Mouse (Mus musculus) CD4-positive, CD25-positive, alpha-beta regulatory T cell, adult 4 months (primary cell): Measurements from ENCODE around the gene Hist1h2bn. TPM values are rescaled to one million over a fixed set of nuclear protein-coding genes. Genes with fewer than 3 reads are reported as not detected.
A peak's percentile ranks its signal among the peaks of the same experiment; 100 is the strongest.

Source experiments
- ATAC-seq: one replicate; pipeline ENCODE4 v1.8.0; 2017
- polyA plus RNA-seq, 2 experiments: library from polyadenylated mRNA; unstranded; fragments of 100-300 nt; shearing (Covaris generic); gene quantifications; one replicate each; pipeline ENCODE4 v1.2.1; 2017

Hist1h2bn gene
- polyA plus RNA-seq, 2 experiments from 2014 or later: 5.6 TPM; not detected in 1

DNA sequence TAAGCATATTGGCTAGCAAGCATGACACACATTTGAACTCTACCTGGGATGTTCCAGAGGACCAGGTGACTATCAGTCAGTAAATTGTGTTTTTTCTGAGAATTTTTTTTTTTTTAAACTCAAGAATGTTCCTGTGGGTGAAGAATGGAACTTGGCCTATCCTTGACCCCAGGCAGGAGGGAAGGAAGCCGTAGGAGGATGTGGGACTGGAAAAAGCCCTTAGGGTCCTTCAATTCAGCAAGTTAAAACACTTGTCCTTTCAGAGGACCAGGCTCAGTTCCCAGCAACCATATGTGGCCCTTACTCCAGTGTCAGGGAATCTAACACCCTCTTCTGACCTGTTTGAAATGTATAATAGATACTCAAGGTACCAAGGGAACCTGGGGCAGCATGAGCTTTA is 24.4 kb upstream of the Hist1h2bn start:
- no peak for ATAC-seq

DNA sequence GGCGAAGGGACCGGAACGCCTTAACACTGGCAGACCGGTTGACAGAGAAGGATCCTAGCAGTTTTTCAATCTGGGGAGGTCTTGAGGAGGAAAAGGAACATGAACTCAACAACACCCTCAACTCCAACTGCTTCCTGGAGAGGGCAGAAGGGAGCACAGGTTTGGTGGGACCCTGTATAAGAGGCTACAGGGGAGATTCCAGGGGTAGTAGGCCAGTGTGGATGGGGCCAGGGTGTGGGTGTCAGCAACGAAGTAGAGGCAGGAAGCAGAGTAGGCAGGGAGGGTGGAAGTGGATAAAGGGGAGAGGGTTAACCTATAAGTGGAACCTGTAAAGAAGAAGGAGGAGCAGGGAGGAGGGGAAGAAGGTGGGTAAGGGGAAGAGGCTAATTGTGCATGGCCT is 20.5 kb upstream of the Hist1h2bn start:
- no peak for ATAC-seq

DNA sequence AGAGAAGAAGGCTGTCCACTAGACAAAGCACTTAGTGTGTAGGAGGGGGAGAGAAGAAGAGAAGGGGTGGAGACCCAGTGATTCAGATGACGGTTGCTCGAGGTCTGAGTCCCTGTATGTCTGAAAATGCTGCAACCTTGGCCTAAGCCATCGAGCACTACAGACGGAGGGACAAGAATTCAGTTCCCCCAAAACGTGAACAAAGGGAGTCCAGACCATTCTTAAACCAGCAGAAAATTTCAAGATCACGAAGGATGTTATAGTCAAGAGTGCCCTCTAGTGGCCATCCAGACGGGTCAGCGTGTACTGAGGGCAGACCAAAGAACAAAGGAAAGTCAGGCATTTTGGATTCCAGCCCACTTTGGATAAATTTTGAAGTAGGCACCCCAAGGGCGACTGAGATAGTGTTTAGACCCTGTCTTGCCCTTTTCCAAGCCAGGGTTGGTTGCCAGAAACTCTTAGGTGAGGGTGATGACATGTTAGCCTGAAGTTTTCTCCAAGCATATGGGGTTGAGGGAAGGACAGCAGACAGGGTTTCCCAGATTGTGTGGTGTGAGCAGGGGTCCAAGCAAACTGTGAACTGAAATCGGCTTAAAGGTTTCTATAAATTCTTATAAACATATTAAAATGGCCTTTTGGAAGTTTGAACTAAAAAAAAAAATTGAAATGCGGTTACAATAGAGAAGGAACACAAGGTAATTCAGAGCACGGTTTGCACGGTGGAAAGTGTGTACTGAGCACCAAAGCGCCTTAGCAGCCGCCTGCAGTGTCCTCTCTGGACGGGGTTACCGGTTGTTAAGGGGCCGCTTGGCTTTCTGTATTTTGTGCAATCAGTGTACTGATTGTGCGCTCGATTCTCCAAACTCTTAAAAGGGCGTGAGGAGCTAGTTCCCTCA is 19.7 kb upstream of the Hist1h2bn start:
- peak; percentile 56 for ATAC-seq

DNA sequence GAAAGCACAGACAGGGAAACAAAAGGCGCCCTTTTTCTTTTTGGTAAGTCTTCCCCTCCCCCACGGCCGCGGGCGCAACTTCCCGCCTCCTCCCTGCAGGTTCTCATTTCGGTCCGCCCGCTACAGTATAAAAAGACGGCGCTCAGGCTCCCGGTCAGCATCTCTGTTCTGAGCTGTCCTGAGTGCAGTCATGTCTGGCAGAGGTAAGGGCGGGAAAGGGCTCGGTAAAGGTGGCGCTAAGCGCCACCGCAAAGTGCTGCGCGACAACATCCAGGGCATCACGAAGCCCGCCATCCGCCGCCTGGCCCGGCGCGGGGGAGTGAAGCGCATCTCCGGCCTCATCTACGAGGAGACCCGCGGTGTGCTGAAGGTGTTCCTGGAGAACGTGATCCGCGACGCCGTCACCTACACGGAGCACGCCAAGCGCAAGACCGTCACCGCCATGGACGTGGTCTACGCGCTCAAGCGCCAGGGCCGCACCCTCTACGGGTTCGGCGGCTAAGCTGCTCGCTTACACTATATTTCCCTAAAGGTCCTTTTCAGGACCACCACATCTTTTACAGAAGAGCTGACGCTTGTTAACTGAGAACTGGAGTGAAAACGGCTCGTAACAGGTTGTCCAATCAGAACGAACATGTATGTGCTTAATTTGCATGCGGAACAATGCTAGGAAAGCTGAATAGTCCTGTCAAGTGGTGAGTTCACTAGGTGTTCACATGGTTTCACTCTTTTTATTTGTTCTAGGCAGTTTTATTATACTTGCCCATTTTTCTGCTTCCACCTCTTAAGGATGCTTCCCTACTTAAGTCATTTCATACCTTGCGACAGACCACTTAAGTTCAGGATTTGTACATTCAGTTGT is 18.8 kb upstream of the Hist1h2bn start, which contains the start of gene Hist1h4j:
Gene Hist1h4j, plus strand, starts transcription at position 159 of the 862 bp plus-strand sequence.
- peak; percentile 66 for ATAC-seq

DNA sequence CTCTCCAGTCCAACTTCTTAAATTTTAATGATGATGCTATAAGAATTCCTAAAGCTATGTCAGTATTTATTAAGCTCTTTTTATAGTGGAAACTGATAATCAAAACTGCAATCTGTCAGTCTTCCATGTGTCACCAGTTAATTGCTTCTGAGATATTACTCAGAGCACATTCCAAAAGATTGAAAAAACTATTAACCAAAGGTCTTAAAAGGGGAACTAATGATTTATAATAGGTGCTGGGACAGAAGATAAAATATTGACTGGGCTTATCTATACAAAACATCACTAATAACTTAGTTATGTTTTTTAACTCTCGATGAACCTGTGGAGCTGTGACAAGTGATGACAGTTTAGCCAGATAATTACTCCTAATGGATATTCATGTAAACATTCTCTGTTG is 8.9 kb upstream of the Hist1h2bn start:
- ATAC-seq: no peak

DNA sequence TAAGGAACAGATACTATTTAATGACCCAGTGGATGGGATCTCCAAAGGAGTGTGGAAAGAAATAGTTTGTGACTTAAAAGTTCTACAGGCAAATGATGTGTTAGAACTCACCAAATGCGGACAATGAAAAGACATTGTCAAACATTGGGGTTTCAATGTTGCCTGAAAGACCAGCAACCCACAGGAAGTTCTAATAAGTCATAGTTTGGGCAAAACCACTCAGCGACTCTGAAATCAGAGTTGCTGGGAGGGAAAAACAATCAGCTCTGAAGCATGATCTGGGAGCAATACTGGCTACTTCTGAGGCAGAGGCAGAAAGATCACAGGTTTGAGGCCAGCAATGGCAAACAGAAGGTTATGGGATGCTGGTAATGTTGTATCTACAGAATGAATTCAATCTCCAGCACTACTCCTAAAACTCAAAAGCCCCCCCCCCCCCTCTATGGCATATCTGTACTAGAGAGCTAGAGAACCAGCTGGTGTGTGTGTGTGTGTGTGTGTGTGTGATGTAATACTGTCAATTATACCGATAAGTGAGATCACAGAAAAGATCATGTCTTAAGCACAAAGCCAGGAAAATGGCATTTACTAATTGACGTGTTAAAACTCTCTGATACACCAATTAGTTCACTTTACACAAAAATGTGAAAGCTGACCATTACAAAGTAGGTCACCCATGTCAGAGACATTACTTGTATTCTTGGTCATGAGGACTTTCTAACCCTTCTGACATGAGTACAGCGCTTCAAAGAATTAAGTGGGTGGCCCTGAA is 4.3 kb upstream of the Hist1h2bn start:
- no peak for ATAC-seq

DNA sequence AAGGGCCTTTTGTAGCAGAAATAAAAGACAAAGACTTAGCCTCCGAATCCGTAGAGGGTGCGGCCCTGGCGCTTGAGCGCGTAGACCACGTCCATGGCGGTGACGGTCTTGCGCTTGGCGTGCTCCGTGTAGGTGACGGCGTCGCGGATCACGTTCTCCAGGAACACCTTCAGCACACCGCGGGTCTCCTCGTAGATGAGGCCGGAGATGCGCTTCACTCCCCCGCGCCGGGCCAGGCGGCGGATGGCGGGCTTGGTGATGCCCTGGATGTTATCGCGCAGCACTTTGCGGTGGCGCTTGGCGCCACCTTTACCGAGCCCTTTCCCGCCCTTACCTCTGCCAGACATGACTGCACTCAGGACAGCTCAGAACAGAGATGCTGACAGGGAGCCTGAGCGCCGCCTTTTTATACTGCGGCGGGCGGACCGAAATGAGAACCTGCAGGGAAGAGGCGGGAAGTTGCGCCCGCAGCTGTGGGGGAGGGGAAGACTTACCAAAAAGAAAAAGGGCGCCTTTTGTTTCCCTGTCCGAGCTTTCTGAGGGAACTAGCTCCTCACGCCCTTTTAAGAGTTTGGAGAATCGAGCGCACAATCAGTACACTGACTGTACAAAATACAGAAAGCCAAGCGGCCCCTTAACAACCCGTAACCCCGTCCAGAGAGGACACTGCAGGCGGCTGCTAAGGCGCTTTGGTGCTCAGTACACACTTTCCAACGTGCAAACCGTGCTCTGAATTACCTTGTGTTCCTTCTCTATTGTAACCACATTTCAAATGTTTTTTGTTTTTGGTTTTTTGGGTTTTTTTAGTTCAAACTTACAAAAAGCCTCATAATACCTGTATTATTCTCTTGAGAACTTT is 3.5 kb upstream of the Hist1h2bn start, which contains the start of gene Hist1h4k:
Gene Hist1h4k, minus strand, starts transcription at position 347 of the 859 bp plus-strand sequence.
- peak; percentile 52 for ATAC-seq

DNA sequence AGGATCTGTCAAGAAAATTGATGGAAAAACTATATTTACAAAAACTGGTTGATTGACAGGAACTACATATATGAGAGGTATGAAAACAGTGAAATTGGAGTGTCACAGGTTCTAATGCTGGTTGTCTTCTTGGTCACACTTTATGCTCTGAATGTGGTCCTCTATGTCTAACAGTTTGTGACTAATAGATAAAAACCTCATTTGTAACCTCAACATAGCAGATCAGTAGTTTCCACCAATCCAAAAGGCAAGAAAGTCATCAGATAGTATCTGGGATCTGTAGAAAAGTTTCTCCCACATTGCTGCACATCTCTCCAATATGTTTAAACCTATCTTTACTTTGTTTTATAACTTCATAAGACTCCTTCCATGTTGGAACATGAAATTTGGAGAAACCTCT is 2.5 kb upstream of the Hist1h2bn start:
- ATAC-seq: no peak

DNA sequence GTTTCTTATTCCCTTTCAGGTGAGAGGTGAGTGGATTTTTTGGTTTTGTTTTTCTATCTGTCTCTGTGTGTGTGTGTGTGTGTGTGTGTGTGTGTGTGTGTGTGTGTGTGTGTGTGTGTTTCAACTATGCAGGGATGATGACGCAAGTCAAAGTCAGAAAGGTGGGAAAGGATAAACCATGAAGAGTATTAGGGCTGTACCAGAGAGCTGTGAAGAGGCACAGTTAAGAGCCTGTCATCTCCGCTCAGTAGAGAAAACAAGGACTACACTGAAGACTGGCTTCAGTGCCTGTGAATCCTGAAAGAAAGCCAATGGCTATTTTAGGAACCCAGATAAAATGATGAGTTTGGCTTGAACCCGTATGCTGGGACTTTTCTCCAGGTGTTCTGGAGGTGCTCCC is 2.1 kb upstream of the Hist1h2bn start:
- no peak for ATAC-seq

DNA sequence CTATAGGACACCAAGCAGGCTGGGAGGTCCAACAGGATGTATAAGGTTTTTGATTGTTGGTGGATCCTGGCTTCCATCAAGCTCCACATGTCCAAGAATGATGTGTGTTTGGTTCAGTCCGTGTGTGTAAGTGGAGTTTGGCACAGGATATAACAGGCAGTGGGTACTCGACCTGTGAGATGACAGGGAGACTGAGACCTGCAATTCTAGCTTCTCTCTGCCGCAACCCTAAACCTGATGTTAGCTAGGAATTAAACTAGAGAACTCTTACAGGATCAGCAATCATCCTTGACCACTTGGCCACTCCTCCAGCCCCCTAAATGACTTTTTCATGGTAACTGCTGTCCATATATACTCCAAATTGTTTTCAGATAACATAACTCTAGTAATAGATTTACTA is 1.6 kb upstream of the Hist1h2bn start:
- no peak for ATAC-seq

DNA sequence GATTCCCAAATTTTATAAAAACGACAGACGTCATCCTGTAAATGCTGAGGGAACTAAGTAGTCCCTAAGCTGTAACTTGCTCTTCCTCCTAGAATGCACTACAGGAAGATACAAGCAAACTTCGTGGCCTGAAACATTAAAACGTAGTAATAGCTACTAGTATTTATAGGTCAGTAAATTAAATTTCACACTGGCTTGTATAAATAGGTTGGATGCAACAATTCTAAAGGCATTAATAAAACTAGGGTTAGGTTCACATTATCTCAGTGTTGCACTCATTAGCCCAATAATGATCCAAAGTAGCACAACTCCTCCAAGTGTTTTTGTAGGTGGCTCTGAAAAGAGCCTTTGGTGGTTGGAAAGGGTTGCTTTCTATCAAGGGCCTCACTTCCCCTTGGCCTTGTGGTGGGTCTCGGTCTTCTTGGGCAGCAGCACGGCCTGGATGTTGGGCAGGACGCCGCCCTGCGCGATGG is 836 bp upstream of the Hist1h2bn start:
- no peak for ATAC-seq

DNA sequence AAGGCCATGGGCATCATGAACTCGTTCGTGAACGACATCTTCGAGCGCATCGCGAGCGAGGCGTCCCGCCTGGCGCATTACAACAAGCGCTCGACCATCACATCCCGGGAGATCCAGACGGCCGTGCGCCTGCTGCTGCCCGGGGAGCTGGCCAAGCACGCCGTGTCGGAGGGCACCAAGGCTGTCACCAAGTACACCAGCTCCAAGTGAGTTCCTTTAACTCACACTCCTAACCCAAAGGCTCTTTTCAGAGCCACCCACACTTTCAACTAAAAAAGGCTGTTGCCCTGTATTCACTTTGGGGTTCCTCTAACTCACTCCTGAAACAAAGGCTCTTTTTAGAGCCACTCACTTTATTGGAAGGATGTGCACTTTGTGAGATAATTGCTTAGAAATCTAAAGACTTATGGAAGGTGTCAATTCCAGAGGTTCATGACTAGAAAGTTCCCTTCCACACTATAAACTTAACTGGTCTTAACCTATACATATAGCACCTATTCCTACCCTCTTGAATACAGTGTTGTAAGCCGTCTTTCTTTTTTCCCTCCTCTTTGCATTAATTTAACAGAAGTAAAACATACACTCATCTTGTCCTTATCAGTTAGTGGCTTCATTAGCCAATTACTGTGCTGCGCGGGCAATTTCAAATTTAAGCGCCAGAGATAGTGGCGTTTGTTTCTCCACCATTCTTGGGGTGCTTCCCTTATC is 525 bp downstream of the Hist1h2bn start:
- ATAC-seq: peak; percentile 1

DNA sequence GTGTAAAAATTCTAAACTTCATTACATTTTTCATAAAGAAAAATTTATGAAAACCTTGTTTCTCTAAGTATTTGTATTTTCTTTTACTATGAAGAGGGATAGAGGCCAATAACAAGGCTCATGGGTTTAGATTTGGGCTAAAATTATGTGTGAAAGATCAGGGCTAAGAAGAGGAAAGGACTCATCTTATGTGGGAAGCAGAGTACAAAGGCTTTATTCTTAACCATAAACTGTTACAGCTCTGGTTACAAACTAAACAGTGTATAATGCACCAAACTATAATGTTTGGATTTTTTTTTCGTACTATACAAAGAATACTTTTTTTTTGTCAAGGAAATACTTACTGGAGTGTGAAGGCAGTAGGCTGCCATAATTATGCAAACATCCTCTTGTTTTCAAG is 1.8 kb downstream of the Hist1h2bn start:
- no peak for ATAC-seq

DNA sequence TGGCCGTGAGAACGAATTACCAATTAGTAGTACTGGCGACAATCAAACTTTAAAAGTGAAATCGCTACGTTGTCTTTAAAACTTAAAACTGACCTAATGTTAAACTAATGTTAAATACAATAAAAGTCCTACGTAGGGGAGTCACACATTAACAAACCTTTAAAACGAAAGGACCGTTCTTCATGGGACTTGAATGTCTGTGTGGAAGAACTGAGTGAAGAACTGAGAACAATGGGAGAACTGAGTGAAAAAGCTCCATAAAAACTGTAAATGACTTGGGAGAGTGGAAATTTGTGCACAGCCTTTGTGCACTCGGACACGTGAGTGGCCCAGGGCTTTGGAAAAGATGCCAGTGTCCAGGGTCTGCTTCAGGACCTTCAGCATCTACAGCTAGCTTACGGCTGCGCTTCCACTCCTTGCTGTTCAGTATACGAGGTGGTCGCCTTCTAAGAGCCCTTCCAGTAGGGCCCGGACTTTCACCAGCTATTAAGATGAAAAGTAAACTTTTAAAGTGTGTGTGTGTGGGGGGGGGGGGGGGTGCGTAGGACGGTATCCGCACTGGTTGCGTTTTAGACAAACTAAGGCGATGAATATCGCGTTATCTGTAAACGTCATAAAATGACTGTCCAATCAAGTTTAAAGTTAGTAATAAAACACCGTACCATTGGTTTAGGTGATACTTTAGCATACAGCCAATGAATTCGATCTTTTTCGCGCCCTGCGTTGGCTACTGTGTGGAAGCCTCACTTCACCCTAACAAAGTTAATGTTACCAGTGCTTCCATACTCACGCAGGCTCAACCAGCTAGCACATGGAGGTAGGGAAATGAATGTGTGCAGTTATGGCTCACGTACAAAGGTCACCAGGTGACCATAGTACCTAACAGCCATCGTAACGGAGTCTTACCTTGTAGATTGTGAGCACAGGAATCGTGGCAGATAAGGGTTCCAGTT is 25.2 kb downstream of the Hist1h2bn start:
- ATAC-seq: peak; percentile 87

DNA sequence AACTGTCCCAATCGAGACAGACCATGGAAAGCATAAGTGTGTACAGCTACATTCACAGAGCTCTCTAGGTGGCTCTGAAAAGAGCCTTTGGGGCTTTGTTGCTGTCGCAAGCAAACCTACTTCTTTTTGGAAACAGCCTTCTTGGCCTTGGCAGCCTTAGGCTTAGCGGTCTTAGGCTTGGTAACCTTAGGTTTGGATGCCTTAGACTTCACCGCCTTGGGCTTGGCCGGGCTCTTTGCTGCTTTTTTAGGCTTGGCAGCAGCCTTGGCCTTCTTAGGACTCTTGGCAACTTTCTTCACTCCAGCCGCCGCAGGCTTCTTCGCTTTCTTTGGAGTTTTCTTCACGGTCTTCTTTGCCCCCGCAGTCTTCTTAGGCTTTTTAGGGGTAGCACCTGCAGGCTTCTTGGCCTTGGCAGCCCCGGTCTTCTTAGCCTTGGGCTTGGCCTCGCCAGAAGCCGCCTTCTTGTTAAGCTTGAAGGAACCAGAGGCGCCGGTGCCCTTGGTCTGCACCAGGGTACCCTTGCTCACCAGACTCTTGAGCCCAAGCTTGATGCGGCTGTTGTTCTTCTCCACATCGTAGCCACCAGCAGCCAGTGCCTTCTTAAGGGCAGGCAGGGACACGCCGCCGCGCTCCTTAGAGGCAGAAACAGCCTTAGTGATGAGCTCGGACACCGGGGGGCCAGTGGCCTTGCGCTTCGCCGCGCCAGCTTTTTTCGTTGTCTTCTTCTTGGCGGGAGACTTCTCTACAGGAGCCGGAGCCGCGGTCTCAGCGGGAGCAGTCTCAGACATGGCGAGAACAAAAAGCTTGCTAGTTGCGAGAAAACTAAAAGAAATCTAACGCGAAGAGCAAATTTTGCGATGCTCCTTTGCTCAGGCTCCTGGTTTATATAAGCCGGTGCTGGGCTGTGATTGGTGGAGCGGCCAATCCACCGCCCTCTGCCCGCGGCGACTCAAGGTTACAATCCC is 26.1 kb downstream of the Hist1h2bn start, which contains the start of gene Hist1h1b:
Gene Hist1h1b, minus strand, starts transcription at position 859 of the 965 bp plus-strand sequence.
- peak; percentile 6 for ATAC-seq

DNA sequence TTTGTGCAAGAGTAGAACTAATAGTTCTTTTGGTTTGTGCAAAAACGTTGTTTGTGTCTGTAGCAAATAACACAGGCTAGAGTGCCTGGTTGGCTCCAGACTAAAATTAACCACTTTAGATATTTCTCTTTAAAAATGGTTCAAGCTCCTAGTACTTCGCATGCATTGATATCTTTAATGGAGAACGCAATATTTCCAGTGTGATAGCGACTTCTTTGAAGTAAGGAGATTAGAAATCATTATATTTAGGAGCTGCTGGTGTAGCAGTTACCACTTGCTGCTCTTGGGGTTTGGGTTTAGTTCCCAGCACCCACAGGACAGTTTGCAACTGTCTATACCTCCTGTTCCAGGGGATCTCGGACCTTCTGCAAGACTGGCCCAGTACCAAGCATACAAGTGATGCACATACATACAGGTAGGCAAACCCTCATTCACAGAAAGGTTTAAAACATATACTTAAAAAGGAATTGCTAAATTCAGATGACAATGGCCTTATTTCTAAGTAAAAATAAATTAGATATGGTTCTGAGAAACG is 27.2 kb downstream of the Hist1h2bn start:
- no peak for ATAC-seq

DNA sequence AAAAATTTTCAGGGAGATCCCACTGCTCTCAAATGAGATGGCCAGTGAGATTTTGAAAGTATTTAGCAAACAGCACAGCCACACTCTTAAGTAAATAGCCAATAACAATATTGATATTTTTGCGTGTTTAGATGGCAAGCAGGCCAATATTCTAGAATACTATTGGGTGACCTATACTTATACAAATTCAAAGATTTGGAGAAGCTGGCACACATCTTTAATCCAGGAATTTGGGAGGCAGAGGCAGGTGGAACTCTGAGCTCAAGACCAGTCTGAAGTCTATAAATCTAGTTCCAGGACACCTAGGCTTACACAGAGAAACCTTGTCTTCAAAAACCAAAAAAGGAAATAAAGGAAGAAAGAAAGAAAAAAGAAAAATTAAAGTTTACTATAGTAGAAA is 27.7 kb downstream of the Hist1h2bn start:
- ATAC-seq: no peak
